Mouse (Mus musculus): ENCODE measurements at regions not wholly inside any gene's neighbourhood (a gene's known extent, or its start where the extent isn't known, plus 50 kb on each side); places are given as distances from the start of the nearest gene placed in this dataset.

GRCm38 (mm10) chr9:41257244-41257643, 95.7 kb upstream of the Ubash3b start:
- Histone ChIP-seq H3K4me2 (replicated peaks; ENCODE audit: low read depth, low read length, severe bottlenecking) (no peak overlapping the region), H3K9me3 (ENCODE audit: control insufficient read depth, low read length) (no peaks in the 10 kb centered on the region), H3K36me3 (ENCODE audit: control insufficient read depth, insufficient read depth, low read length) (no peaks in the 10 kb centered on the region), H3K4me3 (replicated peaks; ENCODE audit: low read length) (no peak overlapping the region), H3K4me1 (ENCODE audit: control insufficient read depth, insufficient read depth, low read length) (no peaks in the 10 kb centered on the region), H3K27me3 (ENCODE audit: control insufficient read depth, insufficient read depth, low read length) (no peaks in the 10 kb centered on the region), H3K9ac (ENCODE audit: low read depth, low read length, severe bottlenecking) (no peak overlapping the region), H3K27ac (replicated peaks; ENCODE audit: low read depth, low read length) (no peak overlapping the region)
- 79% methylated on average over 1 of the region's 1 CpGs for WGBS
- no peak for TF ChIP-seq POLR2A (IDR thresholded peaks at IDR 0.05; ENCODE audit: borderline replicate concordance, extremely low read depth, insufficient read depth, insufficient read length)
- ATAC-seq (ENCODE audit: low FRiP score, low read depth) = no peak
- DNase-seq (ENCODE audit: low spot score) = no peak

GRCm38 (mm10) chr9:41242372-41242771, 80.9 kb upstream of the Ubash3b start:
- Histone ChIP-seq H3K27ac (replicated peaks; ENCODE audit: low read depth, low read length) (no peak overlapping the region), H3K4me1 (ENCODE audit: control insufficient read depth, insufficient read depth, low read length) (peaks cover 13% of the 10 kb centered on the region), H3K9me3 (ENCODE audit: control insufficient read depth, low read length) (no peaks in the 10 kb centered on the region), H3K4me3 (replicated peaks; ENCODE audit: low read length) (no peak overlapping the region), H3K9ac (ENCODE audit: low read depth, low read length, severe bottlenecking) (no peak overlapping the region), H3K27me3 (ENCODE audit: control insufficient read depth, insufficient read depth, low read length) (no peaks in the 10 kb centered on the region), H3K36me3 (ENCODE audit: control insufficient read depth, insufficient read depth, low read length) (no peaks in the 10 kb centered on the region), H3K4me2 (replicated peaks; ENCODE audit: low read depth, low read length, severe bottlenecking) (no peak overlapping the region)
- DNase-seq (ENCODE audit: low spot score) (no peak), ATAC-seq (ENCODE audit: low FRiP score, low read depth) (no peak)
- 84% methylated on average over 7 of the region's 7 CpGs for WGBS
- no peak for TF ChIP-seq POLR2A (IDR thresholded peaks at IDR 0.05; ENCODE audit: borderline replicate concordance, extremely low read depth, insufficient read depth, insufficient read length)

- ATAC-seq (ENCODE audit: low FRiP score, low read depth) = peak; percentile 68
- H3K36me3 ChIP-seq (ENCODE audit: control insufficient read depth, insufficient read depth, low read length) = no peaks in the 10 kb centered on the region
Measured at GRCm38 (mm10) chr9:41239097-41239451, 77.6 kb upstream of the Ubash3b start.

GRCm38 (mm10) chr9:41238395-41239096, 77.0 kb upstream of the Ubash3b start:
- DNase-seq (ENCODE audit: low spot score) (peak; percentile 61), ATAC-seq (ENCODE audit: low FRiP score, low read depth) (peak; percentile 47)
- H3K27me3 ChIP-seq (ENCODE audit: control insufficient read depth, insufficient read depth, low read length) = no peaks in the 10 kb centered on the region
- no peaks in the 10 kb centered on the region for H3K9me3 ChIP-seq (ENCODE audit: control insufficient read depth, low read length)
- H3K27ac ChIP-seq (replicated peaks; ENCODE audit: low read depth, low read length) = peak overlapping the region; percentile 82
- no peak overlapping the region for H3K9ac ChIP-seq (ENCODE audit: low read depth, low read length, severe bottlenecking)
- WGBS = 39% methylated on average over 5 of the region's 5 CpGs
- H3K36me3 ChIP-seq (ENCODE audit: control insufficient read depth, insufficient read depth, low read length) = no peaks in the 10 kb centered on the region
- no peak for TF ChIP-seq POLR2A (IDR thresholded peaks at IDR 0.05; ENCODE audit: borderline replicate concordance, extremely low read depth, insufficient read depth, insufficient read length)
- H3K4me1 ChIP-seq (ENCODE audit: control insufficient read depth, insufficient read depth, low read length) = peaks cover 13% of the 10 kb centered on the region
- no peak overlapping the region for H3K4me2 ChIP-seq (replicated peaks; ENCODE audit: low read depth, low read length, severe bottlenecking)
- no peak overlapping the region for H3K4me3 ChIP-seq (replicated peaks; ENCODE audit: low read length)

More at GRCm38 (mm10) chr9:41239097-41239451, 77.6 kb upstream of the Ubash3b start:
- Histone ChIP-seq H3K4me1 (ENCODE audit: control insufficient read depth, insufficient read depth, low read length) (peaks cover 13% of the 10 kb centered on the region), H3K9ac (ENCODE audit: low read depth, low read length, severe bottlenecking) (no peak overlapping the region), H3K27me3 (ENCODE audit: control insufficient read depth, insufficient read depth, low read length) (no peaks in the 10 kb centered on the region), H3K27ac (replicated peaks; ENCODE audit: low read depth, low read length) (peak overlapping the region; percentile 82), H3K4me2 (replicated peaks; ENCODE audit: low read depth, low read length, severe bottlenecking) (no peak overlapping the region), H3K9me3 (ENCODE audit: control insufficient read depth, low read length) (no peaks in the 10 kb centered on the region), H3K4me3 (replicated peaks; ENCODE audit: low read length) (no peak overlapping the region)
- 47% methylated on average over 5 of the region's 5 CpGs for WGBS
- TF ChIP-seq POLR2A (IDR thresholded peaks at IDR 0.05; ENCODE audit: borderline replicate concordance, extremely low read depth, insufficient read depth, insufficient read length) = no peak
- peak; percentile 41 for DNase-seq (ENCODE audit: low spot score)

- DNase-seq (ENCODE audit: low spot score) (no peak), ATAC-seq (ENCODE audit: low FRiP score, low read depth) (no peak)
- Histone ChIP-seq H3K4me3 (replicated peaks; ENCODE audit: low read length) (no peak overlapping the region), H3K27me3 (ENCODE audit: control insufficient read depth, insufficient read depth, low read length) (no peaks in the 10 kb centered on the region), H3K9me3 (ENCODE audit: control insufficient read depth, low read length) (no peaks in the 10 kb centered on the region), H3K4me2 (replicated peaks; ENCODE audit: low read depth, low read length, severe bottlenecking) (no peak overlapping the region), H3K27ac (replicated peaks; ENCODE audit: low read depth, low read length) (no peak overlapping the region), H3K4me1 (ENCODE audit: control insufficient read depth, insufficient read depth, low read length) (peaks cover 13% of the 10 kb centered on the region), H3K9ac (ENCODE audit: low read depth, low read length, severe bottlenecking) (no peak overlapping the region), H3K36me3 (ENCODE audit: control insufficient read depth, insufficient read depth, low read length) (no peaks in the 10 kb centered on the region)
- 91% methylated on average over 5 of the region's 5 CpGs for WGBS
- no peak for TF ChIP-seq POLR2A (IDR thresholded peaks at IDR 0.05; ENCODE audit: borderline replicate concordance, extremely low read depth, insufficient read depth, insufficient read length)
Measured at GRCm38 (mm10) chr9:41237265-41237664, 75.8 kb upstream of the Ubash3b start.

Data from limb, embryonic 14.5 days (tissue).